Mouse (Mus musculus): Measurements from ENCODE around the gene Kcnj15. TPM values are rescaled to one million over a fixed set of nuclear protein-coding genes. Genes with fewer than 3 reads are reported as not detected.

The Kcnj15 gene
- not detected for total RNA-seq (2023)

DNA sequence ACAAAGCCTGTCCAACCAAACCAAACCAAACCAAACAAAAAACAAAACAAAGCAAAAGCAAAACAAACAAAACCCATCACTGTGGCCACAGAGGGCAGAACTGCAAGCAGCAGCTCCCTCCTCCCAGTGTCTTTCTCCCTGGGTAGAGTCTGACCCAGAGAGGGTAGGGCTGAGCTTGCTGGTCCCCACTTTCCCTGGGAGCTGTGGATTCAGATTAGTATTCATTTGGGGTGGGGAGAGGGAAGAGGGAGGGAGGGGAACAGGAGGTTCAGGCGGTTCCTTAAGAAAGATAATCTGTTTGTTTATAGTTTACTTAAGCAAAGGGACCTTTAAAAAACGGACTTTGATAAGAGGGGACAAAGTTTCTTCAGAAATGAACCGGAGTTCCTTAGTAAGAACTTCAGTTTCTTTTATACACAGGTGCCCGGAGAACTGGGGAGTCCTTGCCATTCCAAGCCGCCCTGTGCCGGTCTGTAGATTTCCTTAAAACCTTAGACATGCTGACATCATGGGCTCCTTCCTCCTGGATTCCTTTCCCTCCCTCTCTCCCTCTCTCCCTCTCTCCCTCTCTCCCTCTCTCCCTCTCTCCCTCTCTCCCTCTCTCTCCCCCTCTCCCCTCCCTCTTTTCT lies at the start of gene Kcnj15:
TSS of gene Kcnj15 (plus strand) at position 293 of the 629 bp plus-strand sequence.

